Mouse (Mus musculus) spleen, adult 12 weeks (tissue): ENCODE data around the gene Cdkn2aip.

Experiments
- DNase-seq: peaks from one replicate; pipeline ENCODE4 v3.0.0; 2022; ENCODE audit warnings: low spot score

The Cdkn2aip gene

DNA sequence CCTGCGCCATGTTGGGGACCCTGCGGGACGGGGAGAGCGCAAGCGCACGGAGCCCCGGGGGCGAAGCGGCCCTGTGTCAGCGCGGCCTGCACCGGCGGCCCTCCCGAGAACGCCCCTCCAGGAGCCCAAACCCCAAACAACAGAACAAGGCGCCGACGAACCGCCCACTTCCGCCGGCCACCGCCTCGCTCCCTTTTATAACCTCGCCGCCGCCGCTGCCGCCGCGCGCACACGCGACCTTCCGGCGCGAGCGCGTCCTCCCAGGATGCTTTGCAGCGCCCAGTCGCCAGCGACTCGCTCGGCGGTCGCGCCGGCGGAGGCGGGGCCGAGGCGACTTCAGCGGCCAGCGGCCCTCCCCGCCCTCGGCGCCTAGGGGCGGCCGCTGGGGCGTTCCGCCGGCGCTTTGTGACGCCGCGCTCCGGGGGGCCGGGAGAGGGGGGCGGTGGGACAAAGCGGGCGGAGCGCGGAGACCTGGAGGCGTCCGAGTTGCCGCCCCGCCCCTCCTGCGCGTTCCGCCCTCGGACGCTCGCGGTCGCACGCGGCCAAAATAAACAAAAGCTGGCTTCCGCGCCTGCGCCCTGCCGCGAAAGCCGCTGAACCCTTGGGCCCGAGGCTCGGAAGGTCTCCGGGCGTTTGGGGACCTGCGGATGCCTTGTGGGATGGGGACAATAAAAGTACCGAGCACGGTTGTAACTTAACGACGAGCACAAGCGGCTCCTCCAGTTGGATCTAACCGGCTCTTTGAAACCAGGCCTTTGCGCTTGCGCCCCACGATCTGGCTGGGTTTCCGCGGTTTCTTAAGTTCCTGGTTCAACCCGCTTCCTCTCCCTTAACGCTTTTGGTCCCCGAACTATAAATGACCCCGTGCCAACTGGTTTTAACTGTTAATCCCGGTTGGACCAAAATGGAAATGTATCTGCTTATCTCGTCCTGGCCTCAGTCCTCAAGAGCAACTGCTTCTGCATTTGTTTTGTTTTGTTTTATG is at the start of gene Cdkn2aip:
Gene Cdkn2aip, minus strand, starts transcription at position 172 of the 985 bp plus-strand sequence.
- DNase-seq: peak; percentile 92

DNA sequence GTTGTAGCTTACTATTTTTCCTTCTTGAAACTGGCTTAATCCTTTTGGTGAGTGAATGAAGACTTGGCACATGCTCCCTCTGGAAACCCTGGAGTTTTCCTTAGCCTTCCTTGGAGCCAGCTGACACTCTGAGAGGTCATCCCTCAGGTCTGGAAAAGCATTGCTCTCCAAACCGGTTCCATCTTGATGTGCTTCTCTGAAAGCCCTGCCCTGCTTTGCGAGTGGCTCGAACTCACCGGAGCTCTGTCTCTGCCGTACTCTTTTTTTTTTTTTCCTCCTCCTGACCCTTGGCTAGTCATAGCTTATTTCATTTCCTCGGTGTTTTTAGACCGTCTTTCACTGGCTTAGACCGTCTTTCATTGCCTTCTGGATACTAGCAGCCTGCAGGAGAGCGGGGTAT is 49.5 kb upstream of the Cdkn2aip start:
- no peak for DNase-seq

GRCm38 (mm10) chr8:47760685-47761084 is 47.0 kb upstream of the Cdkn2aip start:
- DNase-seq: no peak

DNA sequence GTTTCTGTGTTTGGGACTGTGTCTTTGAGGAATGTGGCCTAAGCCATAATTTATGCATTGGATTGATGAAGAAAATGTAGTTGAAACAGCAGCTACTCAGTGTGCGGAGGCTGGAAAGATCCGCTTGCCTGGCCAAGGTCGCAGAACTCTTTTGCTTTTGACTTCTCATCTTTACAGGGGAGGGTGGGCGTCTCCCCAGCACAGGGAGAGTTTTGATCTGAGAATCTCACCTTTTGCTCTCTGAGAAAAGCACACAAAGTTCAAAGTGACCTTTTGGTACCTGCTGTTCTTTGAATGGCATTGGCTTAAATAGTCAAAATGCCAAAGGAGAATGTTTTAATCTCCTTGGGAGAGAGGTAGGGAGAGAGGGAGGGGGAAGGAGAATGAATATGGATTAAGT is 46.5 kb upstream of the Cdkn2aip start:
- DNase-seq: no peak

- DNase-seq: no peak
These were observed 39.4 kb upstream of the Cdkn2aip start for GRCm38 (mm10) chr8:47753121-47753520.

DNA sequence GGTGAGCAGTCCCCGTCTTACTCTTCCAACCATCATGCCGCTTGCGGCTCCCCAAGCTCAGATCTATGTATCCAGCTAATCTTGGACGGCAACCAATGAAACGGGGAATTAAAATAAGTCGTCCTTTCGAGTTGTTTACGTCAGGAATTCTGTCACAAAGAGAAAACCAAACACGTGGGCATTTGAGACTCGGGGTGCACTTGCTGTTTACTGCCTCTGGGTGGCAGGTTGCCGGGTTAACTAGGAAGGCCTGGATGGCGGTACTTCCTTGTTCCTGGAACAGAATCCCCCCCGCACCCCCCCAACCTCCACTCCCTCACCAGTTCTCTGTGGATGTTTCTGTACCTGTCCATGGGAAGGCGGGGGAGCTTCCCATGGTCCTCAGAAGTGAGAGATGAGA is 36.4 kb upstream of the Cdkn2aip start:
- no peak for DNase-seq

- DNase-seq: no peak
These were observed 35.8 kb upstream of the Cdkn2aip start for GRCm38 (mm10) chr8:47749491-47749890.

GRCm38 (mm10) chr8:47746304-47746703 is 32.6 kb upstream of the Cdkn2aip start:
- no peak for DNase-seq

DNA sequence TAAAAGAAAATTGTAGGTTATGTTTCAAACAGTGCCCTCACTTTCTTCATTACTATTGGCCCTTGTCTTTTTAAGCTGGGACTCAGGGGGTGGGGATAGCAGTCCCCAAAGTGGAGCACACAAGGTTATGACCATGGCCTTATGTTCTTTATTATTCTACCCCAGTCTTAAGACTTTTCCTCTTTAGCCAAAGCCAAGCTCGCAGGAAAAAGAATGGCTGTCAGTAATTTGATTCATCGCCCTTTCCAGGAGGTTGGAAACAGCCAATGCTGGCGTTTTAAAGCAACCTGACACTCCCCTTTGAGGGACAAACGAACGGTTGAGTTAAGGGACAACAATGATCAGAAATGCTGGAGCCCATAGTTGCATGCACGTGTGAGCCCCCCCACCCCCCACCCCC is 32.1 kb upstream of the Cdkn2aip start:
- no peak for DNase-seq

DNA sequence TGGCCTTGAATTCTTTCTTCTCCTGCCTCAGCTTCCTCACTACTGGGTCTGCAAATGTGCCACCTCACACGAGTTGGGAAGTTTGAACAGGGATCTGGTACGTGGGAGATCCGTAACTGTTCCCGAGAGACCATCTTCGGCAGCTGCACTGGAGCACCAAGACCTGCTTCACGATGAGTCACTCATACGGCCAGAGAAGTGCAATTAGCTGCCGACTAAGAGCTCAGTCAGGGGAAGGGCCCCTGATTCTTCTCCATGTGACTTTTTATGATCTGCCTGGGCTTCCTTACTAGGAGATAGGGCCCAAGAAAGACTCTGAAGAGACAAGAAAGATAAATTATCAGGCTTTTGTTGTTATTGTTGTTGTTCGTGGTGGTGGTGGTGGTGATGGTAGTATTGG is 31.1 kb upstream of the Cdkn2aip start:
- no peak for DNase-seq

- DNase-seq: peak; percentile 11
These were observed 29.7 kb upstream of the Cdkn2aip start for GRCm38 (mm10) chr8:47743419-47743818.

- DNase-seq: no peak
These were observed 29.3 kb upstream of the Cdkn2aip start for GRCm38 (mm10) chr8:47742992-47743391.

GRCm38 (mm10) chr8:47742372-47742771 is 28.6 kb upstream of the Cdkn2aip start:
- DNase-seq: no peak

- no peak for DNase-seq
These were observed 23.4 kb upstream of the Cdkn2aip start for GRCm38 (mm10) chr8:47737120-47737519.

- DNase-seq: no peak
These were observed 15.6 kb upstream of the Cdkn2aip start for GRCm38 (mm10) chr8:47729324-47729723.

GRCm38 (mm10) chr8:47726945-47727344 is 13.2 kb upstream of the Cdkn2aip start:
- DNase-seq: no peak

DNA sequence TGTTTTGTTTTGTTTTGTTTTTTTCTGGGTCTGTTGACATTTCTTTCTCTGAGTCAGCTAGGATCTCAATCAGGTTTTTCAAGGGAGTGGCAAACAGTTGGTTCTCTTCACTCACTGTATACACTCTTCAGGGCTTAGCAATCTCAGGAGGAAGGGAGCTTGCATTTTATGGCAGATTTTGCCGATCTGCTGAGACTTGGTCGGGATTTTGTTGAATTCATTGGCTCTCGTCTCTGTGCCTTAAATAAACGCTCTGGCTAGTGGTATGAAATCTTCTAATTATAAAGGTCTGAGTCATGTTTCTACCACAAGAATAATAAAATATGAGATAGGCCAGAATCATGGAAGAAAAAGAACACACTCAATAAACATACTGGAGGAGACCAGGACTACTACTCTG is 7.9 kb upstream of the Cdkn2aip start:
- no peak for DNase-seq

DNA sequence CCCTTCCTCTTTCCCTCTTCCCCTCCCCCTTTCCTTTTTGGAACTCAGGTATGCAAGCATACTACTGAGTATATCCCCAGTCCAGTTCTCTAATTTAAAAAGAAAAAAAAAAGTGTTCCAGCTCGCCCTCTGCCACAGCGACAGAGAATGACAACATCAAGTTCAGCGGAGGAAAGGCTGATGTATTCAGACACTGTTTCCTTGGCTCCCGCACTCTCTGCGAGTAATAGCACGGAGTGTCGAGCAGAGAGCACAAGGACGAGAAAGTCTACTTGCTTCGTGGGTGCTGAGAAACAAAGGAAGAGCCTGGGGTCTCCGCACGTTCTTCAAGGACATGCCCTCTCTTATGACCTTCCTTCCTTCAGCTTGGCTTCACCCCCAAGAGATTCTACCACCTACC is 4.9 kb upstream of the Cdkn2aip start:
- no peak for DNase-seq

- DNase-seq: no peak
These were observed 515 bp downstream of the Cdkn2aip start for GRCm38 (mm10) chr8:47713171-47713663.

DNA sequence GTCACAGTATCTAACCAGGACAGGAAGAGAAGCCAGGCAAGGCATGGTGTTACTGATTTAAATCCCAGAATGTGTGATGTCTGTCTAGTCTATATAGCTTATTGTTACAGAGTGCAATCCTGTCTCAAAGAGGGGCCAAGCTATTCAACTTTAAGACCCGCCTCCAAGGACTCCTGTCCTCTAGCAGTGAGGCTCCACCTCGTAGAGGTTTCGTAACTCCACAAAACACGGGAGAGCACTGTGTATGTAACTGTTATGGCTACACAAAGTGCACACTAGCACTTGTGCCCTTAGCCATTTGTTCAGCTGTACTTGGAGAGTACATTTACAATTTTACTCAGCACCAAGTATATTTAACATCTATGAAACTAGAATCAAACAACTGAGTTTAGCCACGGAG is 5.6 kb downstream of the Cdkn2aip start:
- DNase-seq: no peak

GRCm38 (mm10) chr8:47706746-47707145 is 7.0 kb downstream of the Cdkn2aip start:
- DNase-seq: no peak

- DNase-seq: no peak
These were observed 11.4 kb downstream of the Cdkn2aip start for GRCm38 (mm10) chr8:47702333-47702732.

GRCm38 (mm10) chr8:47697696-47698095 is 16.0 kb downstream of the Cdkn2aip start:
- no peak for DNase-seq
